Mouse (Mus musculus) testis, adult 2 months (tissue): Measurements from ENCODE around the gene Zfp536.

Experiments used
- CTCF ChIP-seq: fragments of 200-500 bp; IDR thresholded peaks from 2 replicates; pipeline ENCODE4 v1.5.1; 2012; ENCODE audit warnings: low read depth, mild to moderate bottlenecking, inconsistent platforms, low read length, moderate library complexity; ENCODE audit not compliant: control insufficient read depth, insufficient read depth, insufficient replicate concordance
- POLR2A ChIP-seq: fragments of 200-500 bp; IDR thresholded peaks from 2 replicates; pipeline ENCODE4 v1.6.1; 2012; ENCODE audit warnings: low read depth, mild to moderate bottlenecking, inconsistent platforms, low read length, moderate library complexity; ENCODE audit not compliant: control insufficient read depth

GRCm38 (mm10) chr7:37439912-37440311, 333.5 kb downstream of the Zfp536 start:
- no peak for TF ChIP-seq CTCF
- no peak for TF ChIP-seq POLR2A
